Comparison of ENCODE assay signal across 24 mouse cellular contexts in genomic region chr5:53972905-53973304, GRCm38 (mm10). TPM values are rescaled to one million over a fixed set of nuclear protein-coding genes. Genes with fewer than 3 reads are reported as not detected.
A peak's percentile ranks its signal among the peaks of the same experiment; 100 is the strongest.
DNase-seq lines count a peak whose midpoint lies in the region; ATAC-seq and TF ChIP-seq lines count a peak whose summit lies in the region.
"Had no signal": no experiment of that assay in that cellular context is flagged by ENCODE, and none has a peak within 500 bp of the region (broad histone marks: within the 10 kb centered on the region; RNA-seq: fewer than 3 reads in every experiment).

No protein-coding gene starts in this region.

- H3K4me3 ChIP-seq in forebrain, embryonic 14.5 days (ENCODE audit: low read depth, low read length), result no peak overlapping the region
- no peak overlapping the region for H3K4me3 ChIP-seq in forebrain, embryonic 10.5 days
- no peak overlapping the region for H3K4me3 ChIP-seq in midbrain, embryonic 11.5 days (ENCODE audit: low read depth, low read length)
- no peak overlapping the region for H3K4me3 ChIP-seq in midbrain, embryonic 13.5 days (replicated peaks)
- no peak overlapping the region for H3K4me3 ChIP-seq in forebrain, postnatal 0 days (ENCODE audit: low read depth, low read length)
- H3K4me3 ChIP-seq: embryonic facial prominence, embryonic 12.5 days; embryonic facial prominence, embryonic 15.5 days; heart, adult 2 months; heart, embryonic 10.5 days; heart, embryonic 13.5 days; hindbrain, embryonic 12.5 days; hindbrain, embryonic 15.5 days had no signal

- H3K27ac ChIP-seq in forebrain, embryonic 14.5 days (ENCODE audit: low read depth, low read length), result no peak overlapping the region
- no peak overlapping the region for H3K27ac ChIP-seq in forebrain, embryonic 10.5 days
- no peak overlapping the region for H3K27ac ChIP-seq in midbrain, embryonic 11.5 days (ENCODE audit: low read depth, low read length)
- no peak overlapping the region for H3K27ac ChIP-seq in midbrain, embryonic 13.5 days
- H3K27ac ChIP-seq in forebrain, postnatal 0 days (ENCODE audit: low read depth, low read length), result no peak overlapping the region
- H3K27ac ChIP-seq: embryonic facial prominence, embryonic 12.5 days; embryonic facial prominence, embryonic 15.5 days; heart, adult 2 months; heart, embryonic 10.5 days; heart, embryonic 13.5 days; hindbrain, embryonic 12.5 days; hindbrain, embryonic 15.5 days had no signal

- H3K36me3 ChIP-seq in forebrain, embryonic 14.5 days (ENCODE audit: control insufficient read depth, insufficient read depth, low read length), result no peaks in the 10 kb centered on the region
- no peaks in the 10 kb centered on the region for H3K36me3 ChIP-seq in forebrain, embryonic 10.5 days (replicated peaks)
- H3K36me3 ChIP-seq in midbrain, embryonic 11.5 days (ENCODE audit: control insufficient read depth, insufficient read depth, low read length), result no peaks in the 10 kb centered on the region
- no peaks in the 10 kb centered on the region for H3K36me3 ChIP-seq in midbrain, embryonic 13.5 days
- H3K36me3 ChIP-seq in forebrain, postnatal 0 days (ENCODE audit: insufficient read depth), result no peaks in the 10 kb centered on the region
- H3K36me3 ChIP-seq: embryonic facial prominence, embryonic 12.5 days; embryonic facial prominence, embryonic 15.5 days; heart, embryonic 10.5 days; heart, embryonic 13.5 days; hindbrain, embryonic 12.5 days; hindbrain, embryonic 15.5 days had no signal

- H3K4me1 ChIP-seq in forebrain, embryonic 14.5 days (ENCODE audit: control insufficient read depth, insufficient read depth, low read length), result no peaks in the 10 kb centered on the region
- H3K4me1 ChIP-seq in forebrain, embryonic 10.5 days, result no peaks in the 10 kb centered on the region
- H3K4me1 ChIP-seq in midbrain, embryonic 11.5 days (ENCODE audit: control insufficient read depth, insufficient read depth, low read length), result no peaks in the 10 kb centered on the region
- H3K4me1 ChIP-seq in midbrain, embryonic 13.5 days (replicated peaks), result no peaks in the 10 kb centered on the region
- no peaks in the 10 kb centered on the region for H3K4me1 ChIP-seq in forebrain, postnatal 0 days (ENCODE audit: insufficient read depth)
- H3K4me1 ChIP-seq: embryonic facial prominence, embryonic 12.5 days; heart, embryonic 10.5 days; hindbrain, embryonic 12.5 days; hindbrain, embryonic 15.5 days had no signal

- no peaks in the 10 kb centered on the region for H3K27me3 ChIP-seq in forebrain, embryonic 14.5 days (replicated peaks; ENCODE audit: control insufficient read depth, insufficient read depth, low read length)
- no peaks in the 10 kb centered on the region for H3K27me3 ChIP-seq in forebrain, embryonic 10.5 days (ENCODE audit: poor library complexity, severe bottlenecking)
- H3K27me3 ChIP-seq in midbrain, embryonic 11.5 days (ENCODE audit: control insufficient read depth, insufficient read depth, low read length), result no peaks in the 10 kb centered on the region
- H3K27me3 ChIP-seq in midbrain, embryonic 13.5 days, result no peaks in the 10 kb centered on the region
- no peaks in the 10 kb centered on the region for H3K27me3 ChIP-seq in forebrain, postnatal 0 days (ENCODE audit: insufficient read depth, low read length)
- H3K27me3 ChIP-seq: embryonic facial prominence, embryonic 12.5 days; embryonic facial prominence, embryonic 15.5 days; heart, embryonic 13.5 days; hindbrain, embryonic 12.5 days; hindbrain, embryonic 15.5 days had no signal

- no peak overlapping the region for H3K4me2 ChIP-seq in forebrain, embryonic 14.5 days (ENCODE audit: low read length)
- no peak overlapping the region for H3K4me2 ChIP-seq in midbrain, embryonic 11.5 days
- no peak overlapping the region for H3K4me2 ChIP-seq in midbrain, embryonic 13.5 days (replicated peaks)
- no peak overlapping the region for H3K4me2 ChIP-seq in forebrain, postnatal 0 days (ENCODE audit: low read depth)
- H3K4me2 ChIP-seq: embryonic facial prominence, embryonic 12.5 days; embryonic facial prominence, embryonic 15.5 days; heart, embryonic 13.5 days; hindbrain, embryonic 12.5 days; hindbrain, embryonic 15.5 days had no signal

- ATAC-seq in forebrain, embryonic 14.5 days, result peak; percentile 50
- ATAC-seq in midbrain, embryonic 11.5 days (ENCODE audit: low FRiP score), result no peak
- no peak for ATAC-seq in midbrain, embryonic 13.5 days
- ATAC-seq in forebrain, postnatal 0 days, result peak; percentile 78
- ATAC-seq: CD4-positive, CD25-positive, alpha-beta regulatory T cell, adult 4 months; intestine, postnatal 0 days had no signal

- no peaks in the 10 kb centered on the region for H3K9me3 ChIP-seq in forebrain, embryonic 14.5 days (replicated peaks; ENCODE audit: control insufficient read depth, low read length)
- no peaks in the 10 kb centered on the region for H3K9me3 ChIP-seq in forebrain, embryonic 10.5 days
- no peaks in the 10 kb centered on the region for H3K9me3 ChIP-seq in midbrain, embryonic 11.5 days (ENCODE audit: control insufficient read depth, low read length)
- no peaks in the 10 kb centered on the region for H3K9me3 ChIP-seq in midbrain, embryonic 13.5 days
- no peaks in the 10 kb centered on the region for H3K9me3 ChIP-seq in forebrain, postnatal 0 days (ENCODE audit: low read length)
- H3K9me3 ChIP-seq: embryonic facial prominence, embryonic 12.5 days; embryonic facial prominence, embryonic 15.5 days; heart, embryonic 10.5 days; heart, embryonic 13.5 days; hindbrain, embryonic 12.5 days; hindbrain, embryonic 15.5 days had no signal

- no peak overlapping the region for H3K9ac ChIP-seq in forebrain, embryonic 14.5 days (ENCODE audit: low read length)
- no peak overlapping the region for H3K9ac ChIP-seq in midbrain, embryonic 11.5 days (ENCODE audit: low read length)
- no peak overlapping the region for H3K9ac ChIP-seq in midbrain, embryonic 13.5 days (replicated peaks)
- no peak overlapping the region for H3K9ac ChIP-seq in forebrain, postnatal 0 days
- H3K9ac ChIP-seq: embryonic facial prominence, embryonic 12.5 days; embryonic facial prominence, embryonic 15.5 days; heart, embryonic 13.5 days; hindbrain, embryonic 12.5 days; hindbrain, embryonic 15.5 days had no signal

- DNase-seq in forebrain, embryonic 14.5 days (ENCODE audit: low spot score), result peak; percentile 49
- no peak for DNase-seq in forebrain, embryonic 10.5 days (ENCODE audit: extremely low spot score, low spot score)
- DNase-seq in midbrain, embryonic 11.5 days (ENCODE audit: low spot score, missing footprints), result peak; percentile 65
- DNase-seq in brain, embryonic 18.5 days (ENCODE audit: low read depth, low spot score), result peak; percentile 12
- DNase-seq in forebrain, postnatal 0 days, result no peak
- no peak for DNase-seq in kidney, postnatal 36 days
- DNase-seq: adrenal gland, adult 2 months; adrenal gland, postnatal 25 days; cerebellum, adult 11 months; cerebellum, adult 2 months; cerebellum, adult 9-11 months; cerebellum, postnatal 25 days; gastrocnemius, postnatal 25 days; heart, adult 2 months; kidney, adult 2 months had no signal

- no peak for TF ChIP-seq CTCF in forebrain, postnatal 0 days (IDR thresholded peaks at IDR 0.05; ENCODE audit: low read depth)

- WGBS in forebrain, embryonic 14.5 days, result 23% methylated on average over 4 of the region's 4 CpGs
- WGBS in forebrain, embryonic 10.5 days, result 90% methylated on average over 4 of the region's 4 CpGs
- 85% methylated on average over 4 of the region's 4 CpGs for WGBS in midbrain, embryonic 11.5 days
- 63% methylated on average over 4 of the region's 4 CpGs for WGBS in midbrain, embryonic 13.5 days
- WGBS in forebrain, postnatal 0 days, result 26% methylated on average over 4 of the region's 4 CpGs

RNA-seq across cellular contexts. Expression of gene Stim2, which starts 25.4 kb away (rescaled TPM):
- polyA plus RNA-seq in forebrain, embryonic 14.5 days (2014; fragmentation: Nextera tagmentation; extraction: Ambion mirVana), result 21.0 and 23.6 TPM in 2 replicates
- 13.6 and 15.0 TPM in 2 replicates for polyA plus RNA-seq in forebrain, embryonic 10.5 days (2016; fragmentation: Nextera tagmentation; extraction: Ambion mirVana)
- 23.1 and 24.0 TPM in 2 replicates for polyA plus RNA-seq in midbrain, embryonic 11.5 days (2014; fragmentation: Nextera tagmentation; extraction: Ambion mirVana)
- 17.8 and 20.3 TPM in 2 replicates for polyA plus RNA-seq in midbrain, embryonic 13.5 days (2015; fragmentation: Nextera tagmentation; extraction: Ambion mirVana)
- total RNA-seq in forebrain, postnatal 0 days (2014; rRNA removed), result 23.2 and 27.1 TPM in 2 replicates
- polyA plus RNA-seq in forebrain, postnatal 0 days (2015; fragmentation: Nextera tagmentation; extraction: Ambion mirVana), result 30.3 and 34.2 TPM in 2 replicates

Comparison
In these comparisons a context has a peak if more than half of its experiments do, and no peak if none do; other contexts are left out.
1. DNase-seq: peak in forebrain, embryonic 14.5 days (single experiment), midbrain, embryonic 11.5 days (single experiment) and brain, embryonic 18.5 days (single experiment); none in forebrain, embryonic 10.5 days (single experiment), forebrain, postnatal 0 days (single experiment) and kidney, postnatal 36 days (0 of 2).
2. ATAC-seq: peak in forebrain, embryonic 14.5 days (single experiment) and forebrain, postnatal 0 days (single experiment); none in midbrain, embryonic 11.5 days (single experiment) and midbrain, embryonic 13.5 days (single experiment).